Mouse (Mus musculus): ENCODE measurements around the gene Nhlrc4. TPM values are rescaled to one million over a fixed set of nuclear protein-coding genes. Genes with fewer than 3 reads are reported as not detected.

Nhlrc4 gene
- polyA plus RNA-seq (2017; shearing (Covaris generic)) = not detected

GRCm38 (mm10) chr17:25944366-25945163, at the start of gene Nhlrc4, which contains the start of gene Pigq:
Nhlrc4 (minus strand) TSS chr17:25944961.
Pigq (minus strand) TSS chr17:25944936.
- no peak for ATAC-seq

GRCm38 (mm10) chr17:25993489-25993888, 48.7 kb upstream of the Nhlrc4 start:
- no peak for ATAC-seq

GRCm38 (mm10) chr17:25992274-25992673, 47.5 kb upstream of the Nhlrc4 start:
- no peak for ATAC-seq

DNA sequence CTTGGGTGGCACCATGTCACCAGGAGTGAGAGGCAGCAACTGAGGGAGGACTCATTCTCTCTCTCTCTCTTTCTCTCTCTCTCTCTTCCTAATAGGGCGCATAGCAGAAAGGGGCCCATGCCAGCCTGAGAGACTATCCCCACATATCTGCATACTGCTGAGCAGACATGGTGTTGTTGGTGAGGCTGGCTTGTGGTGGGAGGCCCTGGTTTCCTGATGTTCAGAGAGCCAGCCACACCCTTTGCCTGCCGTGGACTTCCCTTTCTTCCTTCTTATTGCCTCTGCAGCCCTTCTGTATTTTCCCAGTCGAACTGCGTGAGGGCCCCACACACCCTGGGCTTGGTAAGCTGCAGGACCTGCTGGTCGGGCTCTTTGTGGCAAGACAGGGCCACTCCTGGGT, 45.6 kb upstream of the Nhlrc4 start:
- no peak for ATAC-seq

DNA sequence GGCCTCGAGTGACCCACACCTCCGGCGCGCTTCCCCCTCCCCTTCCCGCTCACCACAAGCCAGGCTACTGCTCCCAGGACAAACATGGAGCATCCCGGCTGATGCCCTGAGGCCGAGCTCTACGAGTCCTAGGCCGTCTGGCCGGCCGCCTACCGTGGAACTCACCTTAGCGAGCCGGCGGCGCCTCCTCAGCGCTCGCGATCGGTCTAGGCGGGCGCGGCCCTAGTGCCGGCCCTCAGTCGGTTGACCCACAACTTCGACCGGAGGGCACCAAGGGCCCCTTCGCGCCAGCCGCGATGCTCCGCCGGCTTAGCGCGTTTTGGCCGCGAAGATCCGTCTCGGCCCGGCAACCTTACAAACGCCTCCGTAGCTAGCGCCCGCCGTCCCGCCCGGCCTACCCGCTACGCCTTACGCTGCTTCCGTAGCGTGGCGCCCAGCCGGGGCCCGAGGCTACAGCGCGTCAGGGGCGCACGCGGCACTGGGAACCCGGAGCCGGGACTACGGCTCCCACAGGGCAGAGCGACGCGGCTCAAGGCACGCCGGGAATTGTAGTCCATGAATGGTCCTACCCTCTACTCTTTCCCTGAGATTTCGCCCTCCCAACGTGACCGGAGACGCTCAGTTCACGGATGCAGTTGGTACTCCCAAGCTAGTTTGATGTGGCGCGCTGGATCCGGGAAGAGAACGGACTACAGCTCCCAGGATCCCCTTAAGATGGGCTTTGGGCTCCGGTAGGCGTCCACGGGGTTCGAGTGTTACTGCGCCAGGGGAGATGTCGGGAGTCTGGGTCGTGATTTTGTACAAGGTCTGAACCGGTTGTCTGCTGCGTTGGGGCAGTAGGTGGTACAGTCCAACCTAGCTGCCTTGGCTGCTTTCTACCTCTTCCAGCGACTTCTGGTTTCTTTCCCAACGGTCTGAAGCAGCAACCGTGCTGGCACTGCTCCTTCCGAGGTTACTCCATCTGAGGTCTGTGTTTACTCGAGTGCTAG, 40.8 kb upstream of the Nhlrc4 start, which contains the start of gene Capn15:
Capn15 (minus strand) TSS at position 491 of the 989 bp plus-strand sequence.
- ATAC-seq = peak; percentile 98

GRCm38 (mm10) chr17:25984556-25985305, 40.0 kb upstream of the Nhlrc4 start:
- ATAC-seq = no peak

GRCm38 (mm10) chr17:25984066-25984465, 39.3 kb upstream of the Nhlrc4 start:
- ATAC-seq = no peak

DNA sequence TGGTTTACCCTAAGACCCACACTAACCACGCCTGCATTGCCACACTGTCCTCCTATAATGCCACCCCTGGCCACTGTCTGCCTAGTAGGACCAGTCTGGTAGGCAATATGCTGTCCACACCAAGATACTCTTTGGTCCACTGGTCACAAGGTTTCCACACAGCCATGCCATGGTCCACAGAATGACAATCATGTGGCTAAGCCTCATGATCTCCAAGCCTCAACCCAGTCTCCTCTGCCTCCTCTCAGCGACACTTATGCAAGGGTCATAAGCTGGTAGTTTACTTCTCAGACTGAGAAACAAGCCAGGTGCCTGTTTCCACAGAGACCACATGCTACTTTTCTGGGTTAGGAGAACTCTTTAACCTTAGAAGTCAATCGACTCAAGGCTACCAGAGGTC, 38.2 kb upstream of the Nhlrc4 start:
- ATAC-seq = no peak

DNA sequence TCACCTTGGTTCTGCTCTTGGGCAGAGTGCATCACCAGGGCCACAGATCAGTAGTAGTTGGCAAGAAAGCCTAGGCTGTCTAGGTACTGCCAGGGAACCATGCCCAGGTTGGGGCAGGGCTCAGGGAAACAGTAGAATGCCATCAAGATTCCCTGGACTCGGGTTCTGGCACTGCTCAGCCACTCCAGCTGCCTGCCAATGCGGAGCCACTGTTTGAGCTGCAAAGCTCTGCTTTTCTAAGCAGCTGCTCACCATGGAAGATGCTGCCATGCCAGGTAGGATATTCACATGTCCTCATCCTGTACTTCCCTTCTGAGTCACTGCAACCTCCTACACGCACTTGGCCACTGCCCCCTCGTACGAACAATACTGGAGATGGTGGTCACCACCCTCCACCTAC, 36.1 kb upstream of the Nhlrc4 start:
- ATAC-seq = no peak

GRCm38 (mm10) chr17:25979829-25980738, 35.3 kb upstream of the Nhlrc4 start:
- no peak for ATAC-seq

DNA sequence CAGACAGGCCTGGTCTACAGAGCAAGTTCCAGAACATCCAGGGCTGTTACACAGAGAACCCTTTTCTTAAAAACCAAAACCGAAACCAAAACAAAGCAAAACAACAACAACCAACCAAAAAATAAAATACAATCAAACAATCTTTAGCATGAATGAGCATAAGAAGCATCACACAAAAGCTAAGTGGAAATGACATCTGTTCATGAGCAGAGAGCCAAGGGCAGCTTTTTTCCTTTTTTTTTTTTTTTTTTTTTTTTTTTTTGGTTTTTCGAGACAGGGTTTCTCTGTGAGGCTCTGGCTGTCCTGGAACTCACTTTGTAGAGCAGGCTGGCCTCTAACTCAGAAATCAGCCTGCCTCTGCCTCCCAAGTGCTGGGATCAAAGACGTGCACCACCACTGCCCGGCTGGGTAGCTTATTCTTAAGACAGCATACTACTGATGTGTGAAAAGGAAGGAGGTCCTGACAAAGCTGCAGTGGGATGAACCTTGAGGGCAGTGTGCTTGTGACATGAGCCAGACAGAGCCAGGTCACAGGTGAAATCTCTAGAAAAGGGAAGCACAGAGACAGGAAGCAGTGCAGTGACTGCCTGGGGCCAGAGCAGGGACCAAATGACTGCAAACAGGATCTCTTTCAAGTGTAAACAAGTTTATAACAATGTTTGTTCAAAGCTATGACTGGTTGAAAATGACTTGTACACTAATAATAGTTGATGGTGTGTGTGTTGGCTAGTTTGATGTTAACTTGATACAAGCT, 26.4 kb upstream of the Nhlrc4 start:
- ATAC-seq = peak; percentile 76

DNA sequence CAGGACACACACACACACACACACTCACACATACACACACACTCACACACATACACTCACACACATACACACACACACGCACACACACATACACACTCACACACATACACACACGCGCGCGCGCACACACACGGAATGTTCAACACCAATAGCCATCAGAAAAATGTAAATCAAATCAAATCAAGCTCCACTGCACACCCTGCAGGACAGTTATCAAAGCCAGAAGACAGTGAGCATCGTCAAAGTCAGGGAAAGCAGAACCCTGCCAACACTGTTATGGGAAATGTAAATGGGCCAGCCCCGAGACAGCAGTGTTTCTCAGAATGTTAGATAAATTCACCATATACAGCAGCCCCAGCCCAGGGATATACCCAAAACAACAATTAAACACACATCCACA, 25.7 kb upstream of the Nhlrc4 start:
- peak; percentile 45 for ATAC-seq

DNA sequence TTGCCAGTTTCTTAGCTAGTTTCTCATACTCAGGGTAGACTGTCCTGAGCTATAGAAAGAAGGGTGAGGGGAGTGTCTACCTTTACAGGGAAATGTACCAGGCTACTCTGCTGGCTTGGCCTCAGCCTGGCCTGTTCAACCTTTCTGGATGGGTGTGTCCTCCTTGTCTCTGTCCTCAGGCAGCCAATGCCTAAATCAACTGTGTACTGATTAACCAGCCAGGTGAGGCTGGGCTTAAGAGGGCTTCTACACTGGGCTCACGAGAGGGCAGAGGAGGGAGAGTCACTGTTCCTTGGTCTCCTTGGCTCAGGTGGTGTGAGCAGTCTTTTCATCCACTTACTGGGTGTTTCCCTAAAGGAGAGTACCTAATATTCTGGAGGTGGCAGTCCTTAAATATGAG, 23.4 kb upstream of the Nhlrc4 start:
- ATAC-seq = no peak

DNA sequence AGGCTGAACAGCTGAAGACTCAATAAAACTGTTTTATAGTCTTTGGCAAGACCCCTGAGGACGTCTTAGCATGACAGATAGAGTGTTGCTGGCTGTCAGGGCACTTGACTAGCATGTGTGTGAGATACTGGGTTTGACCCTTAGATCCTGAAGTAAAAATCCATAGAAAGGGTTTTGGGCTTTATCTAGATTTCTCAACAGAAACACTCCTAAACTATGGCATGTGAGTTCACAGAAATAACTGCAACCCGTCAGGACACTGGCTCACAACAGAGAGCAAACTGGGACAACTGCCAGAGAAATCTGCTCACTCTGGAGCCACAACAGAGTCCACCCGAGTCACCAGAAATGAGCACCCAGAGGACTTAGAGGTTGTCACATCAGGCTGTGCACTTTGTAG, 22.9 kb upstream of the Nhlrc4 start:
- ATAC-seq = no peak

- ATAC-seq = no peak
Observed at GRCm38 (mm10) chr17:25964271-25964670, 19.5 kb upstream of the Nhlrc4 start.

DNA sequence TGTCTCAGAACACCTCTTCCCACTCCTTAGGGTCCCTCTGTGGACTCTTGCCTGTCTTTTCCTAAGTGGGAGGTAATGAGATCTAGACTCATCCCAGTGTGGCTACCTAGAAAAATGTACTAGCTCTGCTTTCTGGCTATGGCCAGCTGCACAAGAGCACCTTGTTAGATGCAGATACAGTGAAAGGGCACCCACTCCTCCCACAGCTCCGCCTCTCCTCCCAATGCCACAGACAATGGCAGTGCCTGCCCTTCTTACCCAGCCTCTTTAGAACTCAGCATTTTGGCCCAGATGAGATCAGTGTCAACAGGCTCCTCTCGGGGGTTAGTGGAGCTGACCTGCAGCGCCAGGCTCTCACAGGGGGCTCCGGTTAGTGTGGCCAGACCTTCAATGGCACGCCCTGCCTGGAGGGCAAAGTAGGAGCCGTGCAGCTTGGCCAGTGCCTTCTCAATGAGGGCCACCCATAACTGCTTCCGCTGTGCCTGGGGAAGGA, 17.7 kb upstream of the Nhlrc4 start:
- no peak for ATAC-seq

- ATAC-seq = no peak
Observed at GRCm38 (mm10) chr17:25961566-25961965, 16.8 kb upstream of the Nhlrc4 start.

DNA sequence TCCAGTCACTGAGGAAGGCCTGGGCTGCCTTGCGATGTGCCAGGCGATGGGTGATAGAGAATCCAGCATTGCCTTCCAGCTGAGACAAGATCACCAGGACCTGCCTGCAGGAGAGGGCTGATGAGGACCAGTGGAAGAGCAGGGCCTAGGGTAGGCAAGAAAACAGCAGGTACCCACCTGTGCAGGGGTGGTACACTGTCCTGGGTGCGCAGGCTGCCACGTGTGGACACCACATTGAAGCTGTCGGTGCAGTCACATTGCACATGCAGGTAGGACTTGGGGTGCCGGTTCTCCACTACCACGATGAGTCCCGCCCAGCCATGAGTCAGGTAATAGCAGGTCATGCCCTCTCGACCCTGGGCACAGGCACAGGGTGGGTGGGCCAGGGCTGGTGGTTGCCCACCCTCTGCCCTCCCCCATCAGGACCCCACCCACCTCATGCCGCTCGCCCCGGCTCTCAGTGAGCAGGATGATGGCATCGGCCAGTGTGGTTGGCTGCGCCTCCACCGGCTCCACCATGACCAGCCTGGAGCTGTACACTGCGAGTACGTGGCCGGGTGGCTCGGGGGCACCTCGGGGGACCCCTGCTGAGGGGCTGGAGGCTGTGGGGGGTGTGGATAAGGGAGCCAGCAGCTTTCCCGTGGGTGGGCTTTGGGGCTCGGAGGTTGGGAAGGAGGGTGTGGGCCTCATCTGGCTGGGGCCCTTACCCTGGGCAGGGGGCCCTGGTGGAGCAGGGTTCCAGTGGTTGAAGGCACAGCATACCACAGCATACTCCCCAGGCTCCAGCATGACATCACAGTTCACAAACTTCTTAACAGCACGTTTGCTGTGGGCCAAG, 15.1 kb upstream of the Nhlrc4 start:
- ATAC-seq = no peak

- ATAC-seq = no peak
Observed at GRCm38 (mm10) chr17:25958771-25959494, 14.2 kb upstream of the Nhlrc4 start.

All from CD4-positive, CD25-positive, alpha-beta regulatory T cell, adult 4 months (primary cell).